Mouse (Mus musculus): Measurements from ENCODE around the gene Optc.
A peak's percentile ranks its signal among the peaks of the same experiment; 100 is the strongest.

- TF ChIP-seq CTCF (IDR thresholded peaks at IDR 0.05 in 2 of 3, conservative IDR thresholded peaks at IDR 0.05 in 1 of 3; ENCODE audit: control insufficient read depth in 1 of 3, insufficient read depth in 1 of 3, low read depth in 2 of 3, low read length in 3 of 3, poor library complexity in 1 of 3, severe bottlenecking in 1 of 3) (peak; percentile 28 to 43 (median 42); a peak in 5 of 6 replicates), SIN3A (IDR thresholded peaks at IDR 0.05; ENCODE audit: low read length) (no peak), POLR2A (IDR thresholded peaks at IDR 0.05; ENCODE audit: control insufficient read depth in 1 of 2, insufficient read depth in 1 of 2, low read depth in 1 of 2, low read length in 2 of 2, poor library complexity in 1 of 2) (no peak), CHD2 (IDR thresholded peaks at IDR 0.05; ENCODE audit: low read length) (no peak), GABPA (IDR thresholded peaks at IDR 0.05; ENCODE audit: low read depth, low read length) (no peak), UBTF (IDR thresholded peaks at IDR 0.05; ENCODE audit: borderline replicate concordance, insufficient read depth, low read depth, low read length) (no peak), MEF2A (IDR thresholded peaks at IDR 0.05; ENCODE audit: extremely low read depth, insufficient replicate concordance, low read depth, low read length, poor library complexity, severe bottlenecking) (no peak), EP300 (IDR thresholded peaks at IDR 0.05; ENCODE audit: low read depth in 1 of 2, low read length in 2 of 2) (no peak)
These were observed 28.4 kb upstream of the Optc start for GRCm38 (mm10) chr1:133936169-133936568.
